Mouse (Mus musculus): ENCODE measurements at regions not wholly inside any gene's neighbourhood (a gene's known extent, or its start where the extent isn't known, plus 50 kb on each side); places are given as distances from the start of the nearest gene placed in this dataset.
"Not testable (repeated sequence)": the region's sequence is repeated elsewhere in the genome, so short reads cannot be mapped to it uniquely, and the experiment has no call there.

DNA sequence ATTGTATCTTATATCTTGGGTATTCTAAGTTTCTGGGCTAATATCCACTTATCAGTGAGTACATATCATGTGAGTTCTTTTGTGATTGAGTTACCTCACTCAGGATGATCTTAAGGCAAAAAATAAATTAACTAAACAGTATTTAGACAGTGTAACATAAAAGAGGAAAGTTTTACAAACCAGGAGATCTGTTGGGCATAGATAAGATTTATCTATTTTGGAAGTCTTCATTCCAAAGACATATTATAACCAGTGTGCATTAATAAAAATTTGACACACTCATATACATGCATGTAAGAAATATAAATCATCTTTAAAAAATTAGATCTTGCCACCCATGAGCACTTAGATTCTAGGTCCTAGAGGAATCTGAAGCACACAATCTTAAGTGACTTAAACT, 343.9 kb upstream of the Fam174a start:
- no peak for DNase-seq (ENCODE audit: low spot score)

DNA sequence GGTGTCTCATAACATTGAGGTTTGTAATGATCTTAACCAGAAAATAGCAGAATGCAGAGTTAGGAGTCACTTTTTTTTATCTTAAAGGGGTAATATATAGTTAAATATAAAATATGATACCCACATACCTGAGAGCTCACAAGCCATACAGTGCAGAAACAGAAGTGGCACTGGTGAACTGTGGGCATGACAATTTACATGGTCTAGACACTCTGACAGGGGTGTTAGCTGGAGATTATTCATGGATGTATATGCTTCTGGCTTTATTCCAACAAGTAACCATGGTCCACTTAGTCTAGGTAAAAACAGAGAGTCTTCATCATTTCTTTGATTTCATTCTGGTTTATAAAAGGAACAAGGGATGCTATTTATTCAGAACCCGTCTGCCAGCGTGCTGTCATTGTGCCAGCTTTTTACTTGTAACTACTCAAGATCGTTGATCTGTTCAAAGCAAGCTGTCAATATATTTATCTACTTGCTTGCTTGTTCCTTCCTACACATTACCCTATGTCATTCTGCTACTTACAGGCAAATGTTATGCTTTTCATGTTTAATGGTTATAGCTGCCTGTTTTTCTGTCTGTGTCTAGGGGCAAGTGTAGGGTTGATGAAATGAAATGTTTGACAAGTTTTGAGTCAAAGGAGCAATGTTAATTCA, 343.2 kb upstream of the Fam174a start:
- no peak for DNase-seq (ENCODE audit: low spot score)

DNA sequence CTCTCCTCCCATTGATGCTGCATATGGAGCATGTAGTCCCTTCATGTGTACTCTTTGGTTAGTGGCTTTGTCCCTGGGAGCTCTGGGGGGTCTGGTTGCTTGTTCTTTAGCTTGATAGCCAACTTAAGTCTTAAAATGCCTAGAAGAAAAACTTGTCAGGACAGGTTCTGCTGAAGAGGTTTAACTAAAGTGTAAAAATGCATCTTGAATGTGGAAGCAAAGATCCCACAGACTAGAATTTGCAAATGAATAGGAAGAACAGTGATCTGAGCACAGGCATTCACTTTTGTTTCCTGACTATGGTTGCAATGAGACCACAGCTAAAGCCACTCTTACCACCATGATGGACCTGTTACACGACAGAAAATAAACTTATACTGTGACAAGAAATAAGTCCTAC, 320.1 kb upstream of the Fam174a start:
- no peak for DNase-seq (ENCODE audit: low spot score)

DNA sequence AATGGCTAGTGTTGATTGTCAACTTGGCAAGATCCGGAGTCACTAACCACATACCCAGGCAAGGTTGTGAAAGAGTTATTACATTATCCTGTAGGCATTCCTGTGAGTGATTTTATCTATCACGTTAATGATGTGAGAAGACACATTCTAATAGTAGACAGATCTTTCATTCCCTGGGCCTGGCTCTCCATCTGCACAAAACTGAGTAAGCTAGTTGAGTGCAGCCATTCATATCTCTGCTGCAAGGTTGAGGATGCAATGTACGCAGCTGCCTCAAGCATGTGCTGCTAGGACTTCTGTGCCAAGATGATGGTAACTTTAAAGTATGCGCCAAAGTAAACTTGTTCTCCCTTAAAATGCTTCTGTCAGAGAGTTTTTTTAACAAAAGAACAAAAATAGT, 309.5 kb upstream of the Fam174a start:
- no peak for DNase-seq (ENCODE audit: low spot score)

DNA sequence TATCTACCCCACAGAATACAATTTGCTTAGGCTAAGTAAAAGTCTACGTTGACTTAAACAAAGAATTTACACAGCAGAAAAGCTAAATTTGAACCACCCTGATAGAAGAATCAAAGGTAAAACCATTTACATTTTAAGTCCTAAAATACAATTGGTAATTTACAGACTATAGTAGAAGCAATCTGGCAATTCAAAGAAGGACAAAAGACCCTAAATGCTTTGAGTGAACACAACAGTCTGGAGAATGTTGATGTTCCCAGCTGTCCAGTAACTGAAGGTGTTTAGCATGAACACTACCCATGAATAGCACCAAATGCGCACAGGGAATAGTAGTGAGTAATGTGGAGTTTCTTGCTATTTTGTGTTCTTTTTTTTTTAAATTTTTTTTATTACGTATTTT, 282.8 kb upstream of the Fam174a start:
- no peak for DNase-seq (ENCODE audit: low spot score)

DNA sequence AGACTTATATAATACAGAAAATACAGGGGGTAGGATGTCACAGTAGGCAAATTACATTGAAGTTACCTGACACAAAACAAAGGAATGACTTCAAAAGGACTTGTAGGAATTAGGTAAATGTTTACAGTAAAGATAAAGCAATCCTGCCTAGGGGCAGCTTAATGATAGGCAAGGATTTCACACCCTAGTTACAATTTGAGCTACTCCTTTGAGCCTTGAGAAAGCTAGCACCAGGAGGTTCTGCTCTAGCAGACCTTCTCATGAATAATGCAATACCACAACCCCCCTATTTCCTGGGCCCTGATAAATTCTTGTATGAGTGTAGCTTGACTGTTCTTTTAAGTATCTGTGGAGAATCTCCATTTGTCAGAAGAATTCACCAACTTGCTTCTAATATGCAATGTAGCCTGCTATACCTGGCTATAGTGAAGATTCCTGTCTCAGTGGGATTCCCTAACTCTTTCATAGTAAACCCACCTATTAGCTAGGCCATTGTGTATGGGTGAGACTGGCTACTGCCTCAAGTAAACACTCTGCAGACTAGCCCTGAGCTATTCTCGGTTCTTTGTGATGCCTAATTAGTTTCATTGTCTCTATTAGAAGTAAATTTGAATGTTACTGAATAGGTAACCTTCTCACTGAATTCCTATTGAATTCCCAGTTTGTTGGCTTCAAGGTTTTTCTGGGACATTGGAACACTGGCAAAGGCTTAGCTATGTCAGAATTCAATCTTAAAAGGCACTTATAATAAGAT, 279.6 kb upstream of the Fam174a start:
- DNase-seq (ENCODE audit: low spot score): not testable (repeated sequence)

DNA sequence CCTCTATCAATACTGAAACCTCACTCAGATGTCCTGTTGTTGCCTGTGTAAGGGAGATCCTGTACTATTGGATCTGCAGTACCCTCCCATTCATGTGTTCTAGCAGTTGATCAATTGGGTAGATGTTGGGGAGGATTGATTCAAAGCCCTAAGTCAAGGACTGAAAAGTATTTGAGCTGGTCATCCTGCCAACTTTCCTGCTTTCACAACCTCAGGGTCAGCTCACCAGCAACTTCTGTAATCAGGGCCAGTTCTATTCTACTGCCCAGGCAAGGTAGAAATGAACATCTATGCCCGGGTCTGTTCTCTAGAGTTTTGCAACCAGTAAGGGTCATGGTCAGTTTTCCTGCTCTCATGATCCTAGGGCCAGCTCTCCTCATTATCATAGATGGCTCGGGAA, 275.0 kb upstream of the Fam174a start:
- DNase-seq (ENCODE audit: low spot score): no peak

DNA sequence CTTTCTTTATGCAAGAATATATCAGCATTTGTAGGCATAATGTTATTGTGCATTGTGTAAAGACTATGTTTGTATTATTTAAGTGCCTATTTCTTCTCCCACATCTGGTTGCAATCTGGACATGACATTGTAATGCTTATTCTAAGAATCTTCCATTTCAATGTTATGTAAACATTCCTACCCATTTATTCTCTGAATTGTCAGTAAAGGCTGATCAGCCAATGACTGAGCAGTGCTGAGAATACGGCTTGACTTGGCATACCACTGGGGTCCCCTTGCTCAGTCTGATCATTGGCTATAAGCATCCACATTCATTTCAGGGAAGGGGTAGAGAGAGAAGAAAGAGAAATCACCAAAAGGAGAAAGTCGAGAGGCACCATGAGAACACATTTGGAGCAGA, 273.1 kb upstream of the Fam174a start:
- no peak for DNase-seq (ENCODE audit: low spot score)

DNA sequence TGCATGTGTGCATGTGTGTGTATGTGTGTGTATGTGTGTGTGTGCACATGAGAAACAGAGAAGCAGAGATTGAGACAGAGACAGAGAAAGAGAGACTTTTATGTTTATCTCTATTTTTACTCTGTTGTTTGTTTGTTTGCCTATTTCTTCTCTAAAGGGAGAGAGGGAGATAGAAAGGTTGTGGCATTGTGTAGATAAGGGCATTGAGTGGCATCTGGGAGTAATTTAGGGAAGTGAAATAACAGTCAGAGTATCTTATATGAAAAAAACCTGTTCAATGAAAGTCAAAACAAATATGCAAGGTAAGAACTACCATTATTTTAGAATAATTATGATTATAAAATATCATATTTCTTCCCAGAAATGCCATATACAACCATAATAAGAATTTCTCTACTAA, 270.1 kb upstream of the Fam174a start:
- no peak for DNase-seq (ENCODE audit: low spot score)

DNA sequence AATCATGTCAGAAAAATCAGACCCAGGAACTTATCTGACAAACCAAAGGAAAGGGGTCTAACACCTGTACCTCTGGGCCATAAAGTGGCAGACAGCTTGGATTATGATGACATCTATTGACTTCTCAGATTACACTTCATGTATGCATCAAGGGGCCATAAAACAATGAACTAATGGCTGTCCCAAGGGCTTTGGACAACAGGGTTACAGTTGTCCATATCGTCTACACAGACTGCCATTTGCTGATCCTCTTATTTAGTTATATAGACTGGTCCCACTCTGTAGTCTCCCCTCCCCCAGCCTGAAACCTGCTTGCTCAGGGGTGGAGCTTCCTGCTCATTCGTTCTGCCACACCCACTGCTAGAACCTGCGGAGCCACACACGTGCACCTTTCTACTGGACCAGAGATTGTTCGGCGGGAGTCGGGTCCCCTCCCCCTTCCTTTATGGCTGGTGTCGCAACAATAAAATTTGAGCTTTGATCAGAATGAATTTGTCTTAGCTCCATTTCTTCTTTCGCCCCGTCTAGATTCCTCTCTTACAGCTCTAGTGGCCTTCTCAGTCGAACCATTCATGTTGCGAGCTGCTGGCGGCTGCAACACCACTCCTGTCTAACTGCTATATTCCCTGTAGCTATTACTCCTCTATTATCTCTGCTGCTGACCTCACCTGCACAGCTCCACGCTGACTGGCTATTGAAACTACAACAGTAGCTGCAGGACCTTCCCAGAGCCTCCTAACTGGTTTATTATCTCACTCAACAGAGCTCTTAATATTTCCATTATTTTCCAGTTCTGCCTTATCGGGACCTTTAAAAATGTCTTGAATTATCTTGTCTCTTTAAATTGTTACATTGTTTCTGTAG, 248.9 kb upstream of the Fam174a start:
- DNase-seq (ENCODE audit: low spot score): no peak

DNA sequence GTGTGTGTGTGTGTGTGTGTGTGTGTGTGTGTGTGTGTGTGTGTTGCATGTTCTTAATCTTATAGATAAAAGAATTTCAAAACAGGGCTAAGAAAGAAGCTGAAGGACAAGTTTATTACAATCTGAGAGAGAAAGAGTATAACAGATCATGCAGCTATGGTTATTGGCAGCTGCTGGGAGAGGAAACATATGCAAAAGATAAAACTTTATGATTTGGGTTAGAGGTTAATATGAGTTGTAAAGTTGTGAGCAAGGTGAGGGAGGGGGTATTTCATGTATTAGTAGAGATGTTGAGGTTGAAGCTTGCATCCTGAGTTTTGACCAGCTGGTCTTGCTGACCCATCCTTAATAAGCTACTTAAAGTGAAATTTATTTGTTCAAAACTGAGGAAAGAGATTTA, 247.8 kb upstream of the Fam174a start:
- no peak for DNase-seq (ENCODE audit: low spot score)

DNA sequence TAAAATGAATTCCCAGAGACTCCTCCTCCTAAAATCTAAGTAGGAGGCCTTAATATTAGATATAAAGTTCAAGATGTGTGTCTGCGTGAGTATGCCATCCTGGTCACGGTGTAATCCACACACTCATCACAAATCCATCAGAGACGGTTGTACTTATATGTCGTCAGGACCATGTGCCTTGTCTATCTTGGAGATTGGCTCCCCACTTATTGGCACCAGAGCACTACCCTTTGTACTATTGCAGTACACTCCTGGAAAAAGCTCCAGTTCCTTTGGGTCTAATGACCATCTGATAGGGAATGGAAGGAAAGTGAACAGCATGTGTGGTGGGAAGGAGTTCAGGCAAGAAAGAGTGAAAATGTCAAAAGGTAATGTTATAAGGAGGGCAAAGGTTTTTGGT, 247.4 kb upstream of the Fam174a start:
- DNase-seq (ENCODE audit: low spot score): no peak

DNA sequence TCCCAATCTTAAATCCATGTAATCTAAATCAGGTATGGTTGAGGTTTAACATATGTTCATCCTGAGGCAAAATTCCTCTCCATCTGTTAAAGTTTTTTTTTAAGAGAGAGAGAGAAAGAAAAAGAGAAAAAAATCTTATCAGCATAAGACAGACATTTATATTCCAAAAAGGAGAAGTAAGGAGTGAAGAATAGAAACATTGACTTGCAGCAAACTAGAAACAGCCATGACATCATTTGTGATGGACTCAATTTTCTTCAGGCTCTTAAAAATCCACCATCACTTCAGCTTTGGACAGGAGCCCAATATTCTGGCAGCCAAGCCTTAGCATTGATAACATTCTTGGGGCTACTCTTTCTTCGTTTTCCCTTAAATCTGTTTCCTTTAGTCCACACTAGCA, 238.3 kb upstream of the Fam174a start:
- DNase-seq (ENCODE audit: low spot score): no peak

DNA sequence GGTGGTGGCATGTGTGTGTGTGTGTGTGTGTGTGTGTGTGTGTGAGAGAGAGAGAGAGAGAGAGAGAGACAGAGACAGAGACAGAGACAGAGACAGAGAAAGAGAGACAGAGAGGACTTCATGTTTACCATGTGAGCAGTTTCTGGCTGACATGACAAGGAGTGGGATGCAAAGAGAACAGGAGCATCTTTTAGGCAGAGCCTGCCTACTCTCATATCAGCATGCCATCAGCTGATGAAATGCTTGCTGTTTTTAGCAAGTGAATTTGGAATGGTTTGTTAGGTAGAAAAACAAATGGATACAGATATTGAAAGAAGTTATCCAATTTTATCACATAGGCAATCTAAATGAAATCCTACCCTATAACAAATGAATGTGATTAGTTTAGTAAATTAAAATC, 203.5 kb upstream of the Fam174a start:
- no peak for DNase-seq (ENCODE audit: low spot score)

DNA sequence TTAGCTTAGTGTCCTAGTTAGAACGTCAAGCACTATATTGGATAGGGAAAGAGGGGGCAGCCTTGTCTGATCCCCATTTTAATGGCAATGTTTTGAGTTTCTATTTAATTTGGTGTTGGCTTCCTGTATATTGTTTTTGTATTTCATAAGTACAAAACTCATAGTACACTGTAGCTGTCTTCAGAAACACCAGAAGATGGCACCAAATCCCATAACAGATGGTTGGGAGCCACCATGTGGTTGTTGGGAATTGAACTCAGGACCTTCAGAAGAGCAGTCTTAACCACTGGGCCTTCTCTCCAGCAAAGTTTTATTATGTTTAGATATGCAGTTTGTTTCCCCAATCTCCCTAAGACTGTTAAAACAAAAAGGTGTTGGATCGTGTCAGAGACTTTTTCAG, 199.9 kb upstream of the Fam174a start:
- DNase-seq (ENCODE audit: low spot score): no peak

DNA sequence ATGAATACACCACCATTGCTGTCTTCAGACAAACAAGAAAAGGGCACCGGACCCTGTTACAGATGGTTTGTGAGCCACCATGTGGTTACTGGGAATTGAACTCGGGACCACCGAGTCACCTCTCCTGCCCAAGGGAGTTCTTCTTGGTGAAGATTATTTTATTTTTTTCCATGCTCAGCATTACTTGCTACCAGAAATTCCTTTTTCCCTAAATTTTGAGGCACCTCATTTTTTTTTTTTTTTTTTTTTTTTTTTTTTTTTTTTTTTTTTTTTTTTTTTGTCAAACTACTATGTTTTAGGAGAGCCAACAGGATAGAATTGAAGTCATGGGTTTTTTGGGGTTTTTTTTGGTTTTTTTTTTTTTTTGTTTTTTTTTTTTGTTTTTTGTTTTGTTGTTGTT, 165.9 kb upstream of the Fam174a start:
- no peak for DNase-seq (ENCODE audit: low spot score)

DNA sequence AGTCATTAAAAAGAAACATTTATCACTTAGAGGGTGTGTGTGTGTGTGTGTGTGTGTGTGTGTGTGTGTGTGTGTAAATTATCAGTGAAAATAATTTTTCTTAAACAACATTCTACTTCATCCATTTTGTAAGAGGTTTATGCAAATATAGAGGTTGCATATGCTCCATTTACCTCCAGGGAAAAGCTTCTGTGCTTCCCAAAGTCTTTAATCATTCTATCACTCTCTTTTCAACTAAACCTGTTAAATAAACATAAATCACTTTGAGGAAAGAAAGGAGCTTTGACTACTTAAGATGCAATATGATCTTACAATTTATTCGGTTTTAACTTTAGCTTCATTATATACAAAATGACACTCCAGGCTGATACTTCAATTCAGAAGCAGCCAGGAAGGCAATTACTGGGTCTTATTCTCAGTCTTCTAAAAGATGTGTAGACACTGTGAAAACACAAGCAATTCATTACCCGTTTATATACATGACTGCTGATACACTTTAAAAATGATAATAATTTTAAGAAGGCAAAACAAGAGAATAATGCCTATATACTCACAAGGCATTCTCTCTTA, 139.3 kb upstream of the Fam174a start:
- no peak for DNase-seq (ENCODE audit: low spot score)

DNA sequence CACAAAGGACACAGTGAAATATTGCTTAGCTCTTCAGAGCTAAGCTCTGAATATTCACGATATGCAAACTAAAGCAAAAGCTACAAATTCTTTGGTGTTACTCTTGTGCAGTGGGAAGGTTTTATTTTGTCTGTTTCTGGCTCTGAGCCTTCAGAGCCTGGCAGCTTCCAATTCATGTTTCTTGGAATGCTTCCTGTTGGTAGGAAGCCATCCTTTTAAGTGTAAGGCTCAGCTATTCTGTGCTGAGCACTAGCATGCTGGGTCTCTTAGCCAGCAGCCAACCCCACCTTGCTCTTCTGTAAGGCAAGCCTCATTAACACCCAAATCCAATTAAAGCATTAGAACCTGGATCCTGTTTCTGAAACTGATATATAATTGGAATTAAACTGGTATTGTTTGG, 94.5 kb upstream of the Fam174a start:
- DNase-seq (ENCODE audit: low spot score): peak; percentile 2

DNA sequence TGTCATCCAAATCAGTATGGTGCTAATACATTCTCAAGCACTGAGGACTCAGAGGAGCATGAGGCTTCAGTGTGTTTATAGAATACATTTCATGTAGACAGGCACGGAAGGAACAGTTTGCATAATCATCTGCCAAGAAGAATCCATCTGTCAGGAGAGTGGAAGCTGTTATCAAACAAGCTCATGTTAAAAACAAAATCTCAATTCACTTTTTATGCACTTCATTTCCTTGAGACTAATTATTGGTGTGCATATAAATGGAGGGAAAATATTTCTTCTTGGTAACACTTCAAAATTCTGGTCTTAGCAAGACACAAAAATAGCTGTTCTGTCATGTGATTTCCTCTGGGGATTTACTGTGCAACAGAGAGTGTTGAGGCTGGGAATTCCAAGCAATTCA, 90.1 kb upstream of the Fam174a start:
- DNase-seq (ENCODE audit: low spot score): no peak

DNA sequence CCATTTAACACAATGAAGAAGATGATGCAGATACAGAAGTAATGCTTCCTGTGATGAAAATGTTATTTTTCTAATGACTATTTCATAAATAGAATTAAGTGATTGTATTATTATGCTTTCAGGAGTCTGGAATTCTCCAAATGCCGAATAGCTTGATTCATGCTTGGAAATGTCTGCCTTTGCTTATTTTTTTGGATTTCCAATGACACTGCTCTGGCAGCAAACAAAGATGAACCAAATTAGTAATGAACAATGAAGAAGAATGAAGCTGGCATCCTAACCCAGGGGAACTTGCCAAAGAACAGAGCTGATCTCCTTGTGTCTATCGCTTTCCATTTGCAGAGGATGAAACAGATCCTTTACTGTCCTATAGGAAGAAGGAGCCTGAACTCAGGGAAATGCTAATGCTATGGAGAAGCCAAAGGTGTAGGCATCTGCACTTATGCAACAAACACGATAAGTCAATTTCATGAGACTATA, 71.7 kb upstream of the Fam174a start:
- DNase-seq (ENCODE audit: low spot score): no peak

Data from ovary, postnatal 36 days (tissue).